Mouse (Mus musculus) retina, postnatal 7 days (tissue): Measurements from ENCODE around the gene Cnn3.

Experiments
- DNase-seq: peaks from one replicate; pipeline ENCODE4 v3.0.0-alpha.2; 2012; ENCODE audit warnings: low read depth, low spot score

Cnn3 gene

GRCm38 (mm10) chr3:121490941-121491340 is 64.6 kb downstream of the Cnn3 start:
- no peak for DNase-seq

DNA sequence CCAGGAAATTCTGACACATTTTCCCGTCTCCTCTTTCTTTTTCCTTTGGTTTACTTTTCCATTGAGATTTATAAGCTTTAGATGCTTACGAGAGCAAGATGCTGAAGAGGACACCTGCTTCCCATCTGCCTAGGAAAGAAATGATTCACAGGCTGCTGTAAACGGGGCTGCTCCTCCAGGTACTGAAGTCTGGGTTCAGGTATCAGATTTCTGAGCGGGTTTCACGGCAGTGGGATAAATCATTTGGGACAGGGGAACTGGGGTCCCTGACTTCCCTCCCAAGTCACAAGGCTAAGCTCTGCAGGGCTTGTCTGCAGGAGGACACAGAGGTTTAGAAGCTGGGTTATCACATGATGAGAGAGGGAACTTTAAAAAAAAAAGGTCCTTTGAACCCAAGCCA is 65.7 kb downstream of the Cnn3 start:
- no peak for DNase-seq

DNA sequence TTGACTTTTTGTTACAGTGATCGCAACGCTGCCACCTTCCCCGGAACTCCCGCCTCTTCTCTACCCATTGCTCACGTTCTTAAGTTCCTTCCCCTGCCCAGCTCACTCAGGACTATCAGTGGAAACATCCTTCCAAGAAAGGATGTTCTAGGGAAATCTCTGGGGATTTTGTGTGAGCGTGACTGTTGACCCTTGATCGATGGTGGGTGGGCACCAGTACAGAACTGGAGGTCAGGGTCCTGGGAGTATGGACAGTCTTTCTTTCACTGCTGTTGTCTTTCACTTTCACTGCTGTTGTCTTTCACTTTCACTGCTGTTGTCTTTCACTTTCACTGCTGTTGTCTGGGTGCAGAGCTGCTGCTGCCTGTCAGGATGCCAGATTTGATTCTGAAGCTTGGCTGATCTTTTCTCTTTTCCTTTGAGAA is 67.7 kb downstream of the Cnn3 start:
- DNase-seq = no peak

GRCm38 (mm10) chr3:121500225-121500624 is 73.9 kb downstream of the Cnn3 start:
- DNase-seq = peak; percentile 40

DNA sequence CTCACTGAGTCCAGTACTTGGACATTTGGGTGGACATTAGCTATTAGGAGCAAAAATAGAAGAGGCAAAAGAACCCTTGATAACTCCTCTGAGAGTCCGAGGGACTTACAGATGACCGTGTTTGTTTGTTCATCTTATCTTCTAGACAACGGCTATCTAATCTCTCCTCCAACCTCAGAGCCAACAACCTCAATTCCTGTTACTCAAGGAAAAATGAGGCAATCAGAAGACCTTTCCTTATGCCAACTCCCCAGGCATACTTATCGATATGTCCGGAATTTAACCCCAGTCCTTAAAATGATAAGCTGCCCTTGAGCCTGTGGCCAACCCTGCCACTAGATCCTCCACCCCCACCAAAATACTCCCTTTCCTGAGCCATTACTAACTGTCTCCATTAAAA is 74.4 kb downstream of the Cnn3 start:
- DNase-seq = no peak

DNA sequence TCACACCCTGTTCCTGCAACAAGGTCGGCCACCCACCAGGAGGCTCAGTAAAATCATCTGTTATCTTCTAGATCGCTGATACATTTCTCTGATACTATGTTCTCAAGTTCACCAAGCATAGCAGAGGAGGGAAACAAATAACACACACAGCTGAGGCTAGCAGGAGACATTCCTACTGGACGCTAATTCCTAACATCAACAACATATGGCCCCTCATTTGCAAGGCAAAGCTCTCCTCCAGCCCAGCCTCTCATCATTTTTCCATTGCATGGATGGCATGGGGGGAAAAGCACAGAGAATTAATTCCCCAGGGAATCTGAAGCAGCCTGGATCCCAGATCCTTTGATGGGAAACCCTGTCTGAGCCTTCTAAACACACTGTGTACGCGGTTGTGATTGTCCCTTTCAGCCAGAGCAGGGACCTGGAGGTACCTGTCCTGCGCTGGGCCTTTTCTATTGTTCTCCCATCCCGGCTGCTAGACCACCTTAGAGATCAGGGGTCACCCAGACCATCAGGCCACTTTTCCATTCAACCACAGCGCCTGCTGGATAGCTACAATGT is 78.7 kb downstream of the Cnn3 start:
- DNase-seq = no peak

DNA sequence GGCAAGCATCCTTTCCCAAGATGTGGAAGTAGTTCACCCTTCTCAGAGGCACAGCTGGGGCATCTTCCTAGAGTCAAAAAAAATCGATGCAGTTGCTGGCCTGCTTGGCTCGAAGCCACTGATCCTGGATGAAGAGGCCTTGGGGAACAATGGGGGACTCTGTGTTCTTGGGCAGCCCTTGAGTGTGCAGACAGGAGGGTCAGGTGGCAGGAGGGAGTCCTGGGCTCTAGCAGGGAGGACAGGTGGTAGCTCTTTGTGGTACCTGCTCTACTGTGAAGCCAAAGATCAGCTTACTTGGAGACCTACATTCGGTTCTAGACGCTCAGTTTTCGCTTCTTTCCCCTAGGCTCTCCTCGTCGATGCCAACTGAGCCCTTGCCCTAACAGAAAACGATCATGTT is 79.9 kb downstream of the Cnn3 start:
- no peak for DNase-seq

DNA sequence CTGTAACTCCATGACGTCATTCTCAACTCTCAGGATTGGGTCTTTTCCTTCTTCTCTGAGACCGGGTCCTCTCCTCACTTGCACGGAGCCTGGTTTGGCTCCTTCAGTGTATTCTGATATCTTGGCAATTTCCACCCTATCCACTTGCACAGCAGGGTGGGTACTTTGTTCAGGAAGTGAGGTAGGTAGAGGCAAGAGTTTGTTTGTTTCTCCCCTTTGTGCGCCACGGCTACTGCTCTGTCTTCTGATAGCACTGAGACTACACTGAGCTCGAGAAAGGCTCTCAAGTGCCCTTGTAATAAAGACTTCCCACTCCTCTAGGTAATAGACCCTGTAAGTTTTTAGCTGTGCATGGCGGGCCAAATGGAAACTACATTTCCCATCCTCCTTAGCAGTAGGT is 80.5 kb downstream of the Cnn3 start:
- DNase-seq = no peak

DNA sequence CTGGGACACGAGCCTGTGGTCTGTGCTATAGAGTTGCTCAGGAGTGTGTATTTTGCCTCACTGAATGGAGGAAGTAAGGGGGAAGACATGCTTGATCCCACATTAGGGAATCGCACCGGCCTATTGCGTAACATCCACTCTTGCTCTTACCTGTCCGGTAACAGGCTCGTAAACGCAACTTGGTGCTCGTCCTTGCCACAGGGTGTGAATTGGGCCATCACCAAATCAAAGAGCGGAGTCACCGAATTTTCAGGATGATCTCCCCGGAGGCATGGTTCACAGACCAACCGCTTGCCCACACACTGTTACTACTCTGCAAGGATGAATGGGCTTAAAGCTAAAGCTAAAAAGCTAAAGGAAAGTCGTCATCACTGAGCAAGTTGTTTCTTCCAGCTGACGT is 81.4 kb downstream of the Cnn3 start:
- no peak for DNase-seq
